Mouse (Mus musculus): ENCODE results near the gene Polg2. TPM values are rescaled to one million over a fixed set of nuclear protein-coding genes. Genes with fewer than 3 reads are reported as not detected.
"Not testable (repeated sequence)": the region's sequence is repeated elsewhere in the genome, so short reads cannot be mapped to it uniquely, and the experiment has no call there.

Gene Polg2
- polyA plus RNA-seq, 1 experiment from 2014 or later = 7.6 TPM

- no peak for ATAC-seq (ENCODE audit: insufficient number of reproducible peaks, low FRiP score)
- no peaks in the 10 kb centered on the region for H3K9me3 ChIP-seq (replicated peaks)
- peak overlapping the region; percentile 41; the same call in 1 of the 2 replicates for H3K27ac ChIP-seq (ENCODE audit: poor library complexity, severe bottlenecking)
- H3K4me3 ChIP-seq = no peak overlapping the region
- WGBS = 83% methylated on average over 6 of the region's 6 CpGs
- H3K4me2 ChIP-seq = no peak overlapping the region
- peaks cover 34% of the 10 kb centered on the region for H3K4me1 ChIP-seq (replicated peaks)
- H3K27me3 ChIP-seq (replicated peaks) = no peaks in the 10 kb centered on the region
- H3K36me3 ChIP-seq = peaks cover 73% of the 10 kb centered on the region
- no peak overlapping the region for H3K9ac ChIP-seq
Observed at GRCm38 (mm10) chr11:106817808-106818207, 38.5 kb upstream of the Polg2 start.

GRCm38 (mm10) chr11:106817156-106817555 is 37.8 kb upstream of the Polg2 start:
- Histone ChIP-seq H3K27ac (ENCODE audit: poor library complexity, severe bottlenecking) (no peak overlapping the region), H3K36me3 (peaks cover 73% of the 10 kb centered on the region), H3K4me3 (no peak overlapping the region), H3K4me2 (no peak overlapping the region), H3K9ac (no peak overlapping the region), H3K9me3 (replicated peaks) (no peaks in the 10 kb centered on the region), H3K4me1 (replicated peaks) (peaks cover 28% of the 10 kb centered on the region), H3K27me3 (replicated peaks) (no peaks in the 10 kb centered on the region)
- 86% methylated on average over 3 of the region's 3 CpGs for WGBS
- ATAC-seq (ENCODE audit: insufficient number of reproducible peaks, low FRiP score) = no peak

- Histone ChIP-seq H3K27ac (ENCODE audit: poor library complexity, severe bottlenecking) (no peak overlapping the region), H3K4me1 (replicated peaks) (peaks cover 25% of the 10 kb centered on the region), H3K27me3 (replicated peaks) (no peaks in the 10 kb centered on the region), H3K9me3 (replicated peaks) (no peaks in the 10 kb centered on the region), H3K36me3 (peaks cover 80% of the 10 kb centered on the region), H3K9ac (no peak overlapping the region), H3K4me3 (no peak overlapping the region), H3K4me2 (no peak overlapping the region)
- WGBS = 77% methylated on average over 7 of the region's 7 CpGs
- no peak for ATAC-seq (ENCODE audit: insufficient number of reproducible peaks, low FRiP score)
Observed at GRCm38 (mm10) chr11:106816316-106816715, 37.0 kb upstream of the Polg2 start.

GRCm38 (mm10) chr11:106815761-106816160 is 36.4 kb upstream of the Polg2 start:
- H3K9me3 ChIP-seq (replicated peaks) = no peaks in the 10 kb centered on the region
- no peak for ATAC-seq (ENCODE audit: insufficient number of reproducible peaks, low FRiP score)
- WGBS = 69% methylated on average over 2 of the region's 2 CpGs
- no peaks in the 10 kb centered on the region for H3K27me3 ChIP-seq (replicated peaks)
- peaks cover 20% of the 10 kb centered on the region for H3K4me1 ChIP-seq (replicated peaks)
- H3K4me2 ChIP-seq = no peak overlapping the region
- no peak overlapping the region for H3K9ac ChIP-seq
- no peak overlapping the region for H3K27ac ChIP-seq (ENCODE audit: poor library complexity, severe bottlenecking)
- peaks cover 82% of the 10 kb centered on the region for H3K36me3 ChIP-seq
- no peak overlapping the region for H3K4me3 ChIP-seq

GRCm38 (mm10) chr11:106815331-106815730 is 36.0 kb upstream of the Polg2 start:
- Histone ChIP-seq H3K9me3 (replicated peaks) (no peaks in the 10 kb centered on the region), H3K9ac (no peak overlapping the region), H3K27me3 (replicated peaks) (no peaks in the 10 kb centered on the region), H3K4me1 (replicated peaks) (peaks cover 20% of the 10 kb centered on the region), H3K36me3 (peaks cover 82% of the 10 kb centered on the region), H3K4me2 (no peak overlapping the region), H3K4me3 (no peak overlapping the region), H3K27ac (ENCODE audit: poor library complexity, severe bottlenecking) (no peak overlapping the region)
- WGBS = 95% methylated on average over 2 of the region's 2 CpGs
- ATAC-seq (ENCODE audit: insufficient number of reproducible peaks, low FRiP score) = no peak

GRCm38 (mm10) chr11:106814601-106815320 is 35.4 kb upstream of the Polg2 start:
- no peak overlapping the region for H3K27ac ChIP-seq (ENCODE audit: poor library complexity, severe bottlenecking)
- no peaks in the 10 kb centered on the region for H3K27me3 ChIP-seq (replicated peaks)
- peaks cover 84% of the 10 kb centered on the region for H3K36me3 ChIP-seq
- 75% methylated on average over 14 of the region's 14 CpGs for WGBS
- no peaks in the 10 kb centered on the region for H3K9me3 ChIP-seq (replicated peaks)
- no peak overlapping the region for H3K4me2 ChIP-seq
- ATAC-seq (ENCODE audit: insufficient number of reproducible peaks, low FRiP score) = no peak
- H3K4me3 ChIP-seq = no peak overlapping the region
- no peak overlapping the region for H3K9ac ChIP-seq
- peaks cover 20% of the 10 kb centered on the region for H3K4me1 ChIP-seq (replicated peaks)

GRCm38 (mm10) chr11:106812410-106813136 is 33.2 kb upstream of the Polg2 start:
- no peaks in the 10 kb centered on the region for H3K9me3 ChIP-seq (replicated peaks)
- no peak overlapping the region for H3K4me3 ChIP-seq
- WGBS = 83% methylated on average over 7 of the region's 7 CpGs
- no peak overlapping the region for H3K4me2 ChIP-seq
- no peak for ATAC-seq (ENCODE audit: insufficient number of reproducible peaks, low FRiP score)
- H3K27ac ChIP-seq (ENCODE audit: poor library complexity, severe bottlenecking) = no peak overlapping the region
- H3K9ac ChIP-seq = no peak overlapping the region
- peaks cover 89% of the 10 kb centered on the region for H3K36me3 ChIP-seq
- no peaks in the 10 kb centered on the region; the same call in 1 of the 2 replicates for H3K4me1 ChIP-seq (replicated peaks)
- no peaks in the 10 kb centered on the region for H3K27me3 ChIP-seq (replicated peaks)

GRCm38 (mm10) chr11:106807442-106807841 is 28.1 kb upstream of the Polg2 start:
- not testable (repeated sequence) for H3K4me1 ChIP-seq (replicated peaks); H3K4me3 ChIP-seq; H3K9ac ChIP-seq; H3K27ac ChIP-seq (ENCODE audit: poor library complexity, severe bottlenecking); H3K9me3 ChIP-seq (replicated peaks); ATAC-seq (ENCODE audit: insufficient number of reproducible peaks, low FRiP score); H3K27me3 ChIP-seq (replicated peaks); H3K4me2 ChIP-seq
- WGBS = 86% methylated on average over 1 of the region's 1 CpGs
- peaks cover 81% of the 10 kb centered on the region for H3K36me3 ChIP-seq

- peaks cover 85% of the 10 kb centered on the region for H3K36me3 ChIP-seq
- no peaks in the 10 kb centered on the region for H3K4me1 ChIP-seq (replicated peaks)
- H3K27me3 ChIP-seq (replicated peaks) = no peaks in the 10 kb centered on the region
- WGBS = 85% methylated on average over 10 of the region's 10 CpGs
- peaks cover 6% of the 10 kb centered on the region for H3K9me3 ChIP-seq (replicated peaks)
- no peak overlapping the region for H3K4me3 ChIP-seq
- no peak overlapping the region for H3K4me2 ChIP-seq
- no peak overlapping the region for H3K9ac ChIP-seq
- ATAC-seq (ENCODE audit: insufficient number of reproducible peaks, low FRiP score) = no peak
- H3K27ac ChIP-seq (ENCODE audit: poor library complexity, severe bottlenecking) = no peak overlapping the region
Observed at GRCm38 (mm10) chr11:106802069-106802627, 22.8 kb upstream of the Polg2 start.

GRCm38 (mm10) chr11:106795679-106796078 is 16.3 kb upstream of the Polg2 start:
- H3K4me3 ChIP-seq = no peak overlapping the region
- ATAC-seq (ENCODE audit: insufficient number of reproducible peaks, low FRiP score) = peak; percentile 71; the same call in 1 of the 2 replicates
- H3K9me3 ChIP-seq (replicated peaks) = peaks cover 6% of the 10 kb centered on the region
- H3K27ac ChIP-seq (ENCODE audit: poor library complexity, severe bottlenecking) = no peak overlapping the region
- no peaks in the 10 kb centered on the region for H3K4me1 ChIP-seq (replicated peaks)
- no peaks in the 10 kb centered on the region for H3K27me3 ChIP-seq (replicated peaks)
- H3K9ac ChIP-seq = no peak overlapping the region
- 45% methylated on average over 9 of the region's 9 CpGs for WGBS
- H3K36me3 ChIP-seq = peaks cover 76% of the 10 kb centered on the region
- H3K4me2 ChIP-seq = no peak overlapping the region

- no peak for ATAC-seq (ENCODE audit: insufficient number of reproducible peaks, low FRiP score)
- H3K36me3 ChIP-seq = peaks cover 59% of the 10 kb centered on the region
- no peaks in the 10 kb centered on the region for H3K4me1 ChIP-seq (replicated peaks)
Observed at GRCm38 (mm10) chr11:106793846-106794245, 14.5 kb upstream of the Polg2 start.

More at GRCm38 (mm10) chr11:106793846-106794245, 14.5 kb upstream of the Polg2 start:
- Histone ChIP-seq H3K9ac (no peak overlapping the region), H3K4me2 (no peak overlapping the region), H3K4me3 (no peak overlapping the region), H3K27ac (ENCODE audit: poor library complexity, severe bottlenecking) (no peak overlapping the region), H3K9me3 (replicated peaks) (peaks cover 6% of the 10 kb centered on the region), H3K27me3 (replicated peaks) (no peaks in the 10 kb centered on the region)
- WGBS = 69% methylated on average over 4 of the region's 4 CpGs

Data from heart, embryonic 12.5 days (tissue).